Mouse (Mus musculus): Measurements from ENCODE around the gene Ppp1r1b.

GRCm38 (mm10) chr11:98325191-98325820, 22.9 kb upstream of the Ppp1r1b start:
- TF ChIP-seq CTCF (IDR thresholded peaks at IDR 0.05) (no peak), POLR2A (IDR thresholded peaks at IDR 0.05; ENCODE audit: insufficient read depth, low read depth, low read length) (no peak), EP300 (IDR thresholded peaks at IDR 0.05; ENCODE audit: insufficient read depth, low read depth, low read length) (no peak)

All from heart, adult 2 months (tissue).